In the genomic region with DNA sequence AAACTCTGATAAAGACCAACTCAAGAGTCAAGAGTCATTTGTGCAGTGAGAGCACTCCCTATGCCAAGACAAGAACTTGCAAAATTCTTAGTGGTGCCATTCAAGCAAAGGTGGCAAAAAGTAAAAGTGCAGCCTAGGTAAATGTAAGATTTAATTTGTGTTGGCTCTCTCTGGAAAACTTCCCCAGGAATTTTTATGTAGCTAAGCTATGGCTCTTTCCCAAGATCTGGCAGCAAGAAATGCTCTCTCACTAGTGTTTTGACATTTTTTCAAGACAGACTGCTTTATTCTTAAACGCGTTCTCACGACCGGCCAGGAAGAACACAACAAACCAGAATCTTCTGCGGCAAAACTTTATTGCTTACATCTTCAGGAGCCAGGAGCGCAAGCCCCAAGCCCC, we compare ENCODE assay signal across 21 mouse cellular contexts.
A peak's percentile ranks its signal among the peaks of the same experiment; 100 is the strongest.
DNase-seq lines count a peak whose midpoint lies in the region; ATAC-seq and TF ChIP-seq lines count a peak whose summit lies in the region.
"Had no signal": no experiment of that assay in that cellular context is flagged by ENCODE, and none has a peak within 500 bp of the region (broad histone marks: within the 10 kb centered on the region; RNA-seq: fewer than 3 reads in every experiment).

No protein-coding gene starts in this region.

- peak; percentile 67 for ATAC-seq in frontal cortex, adult (ENCODE audit: low TSS enrichment)
- ATAC-seq in lung, postnatal 0 days: no peak
- ATAC-seq: activated CD4-positive, CD25-positive, alpha-beta regulatory T cell, adult 4 months; forebrain, embryonic 13.5 days; forebrain, embryonic 15.5 days; Patski had no signal

- no peak for DNase-seq in frontal cortex, postnatal 14 days (ENCODE audit: low spot score in 2 of 2)
- peak; percentile 25 for DNase-seq in lung, postnatal 0 days (ENCODE audit: low spot score)
- no peak for DNase-seq in lung, postnatal 14 days
- DNase-seq in brain, adult 2 months (ENCODE audit: low read depth, low spot score): peak; percentile 16
- no peak for DNase-seq in c-Kit-positive CD71-positive TER-119-positive erythroid progenitor cells, embryonic 14.5 days (ENCODE audit: low spot score)
- DNase-seq in urinary bladder, adult 18-20 months (ENCODE audit: low spot score in 2 of 2): no peak
- DNase-seq: adrenal gland, adult 8-10 months; adrenal gland, postnatal 14 days; adrenal gland, postnatal 36 days; cerebellum, adult 11-12 months; cerebellum, adult 2 months; cerebellum, adult 9-10 months; cerebellum, postnatal 10 days; cerebellum, postnatal 25 days had no signal

- no peak for TF ChIP-seq CTCF in lung, postnatal 0 days (IDR thresholded peaks at IDR 0.05)

- no peak overlapping the region for H3K27ac ChIP-seq in lung, postnatal 0 days (ENCODE audit: low read length)
- H3K27ac ChIP-seq: embryonic facial prominence, embryonic 10.5 days; embryonic facial prominence, embryonic 12.5 days; forebrain, embryonic 13.5 days; forebrain, embryonic 15.5 days had no signal

- H3K27me3 ChIP-seq in lung, postnatal 0 days (replicated peaks; ENCODE audit: insufficient read depth, low read length): no peaks in the 10 kb centered on the region
- H3K27me3 ChIP-seq: embryonic facial prominence, embryonic 12.5 days; forebrain, embryonic 13.5 days; forebrain, embryonic 15.5 days; Patski had no signal

- WGBS in lung, postnatal 0 days: 86% methylated on average over 6 of the region's 6 CpGs

- no peaks in the 10 kb centered on the region for H3K36me3 ChIP-seq in lung, postnatal 0 days (ENCODE audit: insufficient read depth, low read length)
- H3K36me3 ChIP-seq: embryonic facial prominence, embryonic 10.5 days; embryonic facial prominence, embryonic 12.5 days; forebrain, embryonic 15.5 days had no signal

- H3K4me1 ChIP-seq in lung, postnatal 0 days (ENCODE audit: insufficient read depth, low read depth, low read length): no peaks in the 10 kb centered on the region
- H3K4me1 ChIP-seq: embryonic facial prominence, embryonic 10.5 days; embryonic facial prominence, embryonic 12.5 days; forebrain, embryonic 13.5 days; forebrain, embryonic 15.5 days had no signal

- no peak for TF ChIP-seq EP300 in lung, postnatal 0 days (IDR thresholded peaks at IDR 0.05)

- no peaks in the 10 kb centered on the region for H3K9me3 ChIP-seq in lung, postnatal 0 days (ENCODE audit: low read length)
- H3K9me3 ChIP-seq: embryonic facial prominence, embryonic 10.5 days; embryonic facial prominence, embryonic 12.5 days; forebrain, embryonic 13.5 days; forebrain, embryonic 15.5 days had no signal

- H3K9ac ChIP-seq in lung, postnatal 0 days (replicated peaks; ENCODE audit: low read depth): no peak overlapping the region
- H3K9ac ChIP-seq: embryonic facial prominence, embryonic 12.5 days; forebrain, embryonic 13.5 days; forebrain, embryonic 15.5 days had no signal

- no peak overlapping the region for H3K4me3 ChIP-seq in lung, postnatal 0 days (ENCODE audit: low read depth, low read length)
- H3K4me3 ChIP-seq: embryonic facial prominence, embryonic 10.5 days; embryonic facial prominence, embryonic 12.5 days; forebrain, embryonic 13.5 days; forebrain, embryonic 15.5 days had no signal

- H3K4me2 ChIP-seq in lung, postnatal 0 days (replicated peaks; ENCODE audit: low read depth, low read length): no peak overlapping the region
- H3K4me2 ChIP-seq: embryonic facial prominence, embryonic 12.5 days; forebrain, embryonic 13.5 days; forebrain, embryonic 15.5 days had no signal

Comparison
In these comparisons a context has a peak if more than half of its experiments do, and no peak if none do; other contexts are left out.
1. DNase-seq: peak in lung, postnatal 0 days (single experiment) and brain, adult 2 months (single experiment); none in frontal cortex, postnatal 14 days (0 of 2), lung, postnatal 14 days (single experiment), c-Kit-positive CD71-positive TER-119-positive erythroid progenitor cells, embryonic 14.5 days (single experiment) and urinary bladder, adult 18-20 months (0 of 2).